Mouse (Mus musculus) embryonic facial prominence, embryonic 14.5 days (tissue): ENCODE measurements at regions not wholly inside any gene's neighbourhood (a gene's known extent, or its start where the extent isn't known, plus 50 kb on each side); places are given as distances from the start of the nearest gene placed in this dataset. TPM values are rescaled to one million over a fixed set of nuclear protein-coding genes. Genes with fewer than 3 reads are reported as not detected.

ENCODE experiments used
- ATAC-seq: fragments of 200-750 bp; cut with Nextera tagmentation; 2 replicates; pipeline ENCODE4 v1.8.0; 2017; ENCODE audit warnings: low read depth, moderate number of reproducible peaks, moderate TSS enrichment
- DNase-seq: peaks from one replicate; pipeline ENCODE4 v3.0.0-alpha.2; 2015; ENCODE audit warnings: low spot score
- H3K27ac ChIP-seq: fragments of 300-500 bp; sonication (generic); replicated peaks from 2 replicates; pipeline ENCODE4 v1.5.1; 2014; ENCODE audit warnings: low read depth, mild to moderate bottlenecking, low read length, moderate library complexity
- H3K27me3 ChIP-seq: fragments of 300-500 bp; sonication (generic); replicated peaks from 2 replicates; pipeline ENCODE4 v1.6.1; 2014; ENCODE audit warnings: low read length; ENCODE audit not compliant: control insufficient read depth, insufficient read depth
- H3K36me3 ChIP-seq: fragments of 300-500 bp; sonication (generic); 2 replicates; pipeline ENCODE4 v1.6.1; 2014; ENCODE audit warnings: low read length, mixed read lengths; ENCODE audit not compliant: control insufficient read depth, insufficient read depth
- H3K4me1 ChIP-seq: fragments of 300-500 bp; sonication (generic); 2 replicates; pipeline ENCODE4 v1.6.1; 2014; ENCODE audit warnings: antibody characterized with exemption, low read length; ENCODE audit not compliant: control insufficient read depth, insufficient read depth
- H3K4me2 ChIP-seq: fragments of 300-500 bp; sonication (generic); 2 replicates; pipeline ENCODE4 v1.6.1; 2014; ENCODE audit warnings: low read depth, mild to moderate bottlenecking, low read length, moderate library complexity, mixed read lengths
- H3K4me3 ChIP-seq: fragments of 300-500 bp; sonication (generic); 2 replicates; pipeline ENCODE4 v1.5.1; 2014; ENCODE audit warnings: low read depth, mild to moderate bottlenecking, low read length
- H3K9ac ChIP-seq: fragments of 300-500 bp; sonication (generic); 2 replicates; pipeline ENCODE4 v1.6.1; 2014; ENCODE audit warnings: low read depth, mild to moderate bottlenecking, low read length, moderate library complexity, mixed read lengths
- H3K9me3 ChIP-seq: fragments of 300-500 bp; sonication (generic); 2 replicates; pipeline ENCODE4 v1.6.1; 2016; ENCODE audit warnings: low read length; ENCODE audit not compliant: control insufficient read depth
- WGBS: fragments of 180-500 bp; shearing (Covaris S2); extraction: QIAGEN DNeasy Blood & Tissue Kit; methylation state at CpG from one replicate; pipeline ENCODE4 v1.1.7; 2014; 5-methylcytosine and 5-hydroxymethylcytosine counted together
- microRNA-seq: library from miRNA; unstranded; fragments of <30 nt; microRNA quantifications from one replicate; pipeline ENCODE4, GENCODE M21; 2016; ENCODE audit warnings: borderline number of aligned reads

DNA sequence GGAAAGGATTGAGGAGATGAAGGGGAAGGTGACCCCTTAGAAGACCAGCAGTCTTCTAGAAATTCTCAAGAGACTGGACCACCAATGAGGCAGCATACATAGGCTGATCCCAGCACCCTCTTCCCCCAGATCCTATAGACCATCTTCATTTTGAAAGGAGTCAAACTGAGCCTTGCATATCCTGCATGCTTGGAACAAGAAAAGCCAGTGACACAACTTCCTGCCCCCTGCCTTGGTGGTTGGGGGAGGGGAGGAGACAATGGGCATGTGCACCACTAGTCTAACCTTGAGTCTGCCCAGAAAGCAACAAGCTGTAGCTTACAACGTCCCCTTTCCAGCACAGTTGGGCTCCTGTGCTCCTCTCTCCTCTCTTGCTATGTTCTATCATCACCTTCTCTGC is 531.3 kb upstream of the Lrrn3 start:
- no peak overlapping the region for H3K4me3 ChIP-seq
- ATAC-seq (no peak), DNase-seq (no peak)
- no peak overlapping the region for H3K27ac ChIP-seq
- WGBS, result 75% methylated on average over 1 of the region's 1 CpGs
- H3K4me1 ChIP-seq, result no peaks in the 10 kb centered on the region
- no peaks in the 10 kb centered on the region for H3K9me3 ChIP-seq
- no peaks in the 10 kb centered on the region for H3K27me3 ChIP-seq
- H3K36me3 ChIP-seq, result no peaks in the 10 kb centered on the region
- no peak overlapping the region for H3K9ac ChIP-seq
- H3K4me2 ChIP-seq, result no peak overlapping the region

DNA sequence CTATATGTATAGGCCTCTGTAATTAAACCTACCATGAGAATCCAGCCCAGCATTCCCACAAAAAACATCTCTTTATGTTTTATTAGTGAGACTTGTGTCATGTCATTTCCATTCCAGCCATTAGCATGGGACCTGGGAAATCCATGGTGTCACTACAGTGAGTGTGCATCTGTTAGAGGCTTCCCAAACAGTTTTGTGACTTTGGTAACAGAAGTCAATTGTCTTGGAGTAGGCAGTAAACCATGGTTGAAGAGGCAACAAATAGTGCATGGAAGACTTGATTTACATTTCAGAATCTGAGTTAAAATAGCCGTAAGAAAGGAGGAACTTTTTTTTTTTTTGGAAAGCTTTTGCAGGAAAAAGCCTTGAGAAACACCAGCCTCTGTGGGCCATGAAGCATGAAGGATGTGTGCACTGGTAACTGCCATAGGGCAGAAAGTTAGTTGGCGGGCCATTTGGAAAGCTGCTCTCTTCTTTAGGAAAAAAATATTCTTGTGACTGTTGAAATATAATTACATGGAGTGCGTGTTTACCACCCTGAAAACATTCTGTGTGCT is 522.7 kb upstream of the Lrrn3 start:
- Histone ChIP-seq H3K9ac (no peak overlapping the region), H3K27ac (no peak overlapping the region), H3K4me1 (no peaks in the 10 kb centered on the region), H3K36me3 (no peaks in the 10 kb centered on the region), H3K4me3 (no peak overlapping the region), H3K27me3 (no peaks in the 10 kb centered on the region), H3K9me3 (no peaks in the 10 kb centered on the region), H3K4me2 (no peak overlapping the region)
- no peak for ATAC-seq
- no peak for DNase-seq
- 76% methylated on average over 3 of the region's 3 CpGs for WGBS

DNA sequence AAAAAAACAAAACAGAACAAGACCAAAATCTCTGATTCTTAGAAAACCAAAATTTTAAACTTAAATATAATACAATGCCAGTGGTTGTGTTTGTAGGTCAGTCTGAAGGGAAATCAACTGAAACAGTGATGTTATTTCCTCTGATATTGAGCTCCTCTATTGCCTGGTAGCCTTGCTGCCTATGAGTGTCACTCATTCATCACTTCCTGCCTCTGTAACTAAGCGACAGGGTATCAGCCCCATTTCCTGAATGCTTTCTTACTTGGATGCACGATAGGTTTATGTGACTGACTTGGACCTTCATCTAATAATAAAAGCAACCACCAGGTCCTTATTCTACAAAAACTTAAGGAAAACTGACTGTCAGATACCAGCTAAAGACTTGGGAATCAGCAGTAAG is 520.7 kb upstream of the Lrrn3 start:
- DNase-seq (no peak), ATAC-seq (no peak)
- 72% methylated on average over 2 of the region's 2 CpGs for WGBS
- Histone ChIP-seq H3K4me3 (no peak overlapping the region), H3K9me3 (no peaks in the 10 kb centered on the region), H3K36me3 (no peaks in the 10 kb centered on the region), H3K9ac (no peak overlapping the region), H3K4me1 (no peaks in the 10 kb centered on the region), H3K27ac (no peak overlapping the region), H3K4me2 (no peak overlapping the region), H3K27me3 (no peaks in the 10 kb centered on the region)

Small RNA genes in the stretch of these regions (microRNA-seq; reads per million reads assigned to microRNA genes)
- not detected for gene Gm25248
